Mouse (Mus musculus) C2C12 (cell line): Measurements from ENCODE around the gene Chst10. TPM values are rescaled to one million over a fixed set of nuclear protein-coding genes. Genes with fewer than 3 reads are reported as not detected.

ENCODE experiments used
- H3K27me3 ChIP-seq: one replicate; pipeline ENCODE4 v1.6.1; 2011; ENCODE audit not compliant: control insufficient read depth, insufficient read depth, insufficient read length
- H3K36me3 ChIP-seq: one replicate; pipeline ENCODE4 v1.6.1; 2011; ENCODE audit not compliant: control insufficient read depth, insufficient read depth
- H3K4me3 ChIP-seq: one replicate; pipeline ENCODE4 v1.5.1; 2011; ENCODE audit warnings: mild to moderate bottlenecking, control low read depth; ENCODE audit not compliant: poor library complexity, insufficient read depth, severe bottlenecking
- H3K79me2 ChIP-seq: one replicate; pipeline ENCODE4 v1.6.1; 2011; ENCODE audit not compliant: control insufficient read depth, insufficient read depth
- H3K79me3 ChIP-seq: one replicate; pipeline ENCODE4 v1.6.1; 2011; ENCODE audit warnings: low read depth, control low read depth
- H3ac ChIP-seq: one replicate; pipeline ENCODE3; 2011; ENCODE audit warnings: low read depth; ENCODE audit not compliant: control insufficient read depth, insufficient read length
- CEBPB ChIP-seq: IDR thresholded peaks from one replicate; pipeline ENCODE4 v1.6.1; 2011; ENCODE audit warnings: low read depth, mild to moderate bottlenecking, control low read depth, moderate library complexity
- CTCF ChIP-seq: IDR thresholded peaks from one replicate; pipeline ENCODE4 v1.5.1; 2011; ENCODE audit not compliant: control insufficient read depth, insufficient read depth, insufficient read length
- FOSL1 ChIP-seq: IDR thresholded peaks from one replicate; pipeline ENCODE4 v1.8.0; 2011; ENCODE audit warnings: mild to moderate bottlenecking, low read length; ENCODE audit not compliant: poor library complexity, insufficient read depth, severe bottlenecking
- MAX ChIP-seq: IDR thresholded peaks from one replicate; pipeline ENCODE4 v1.6.1; 2011; ENCODE audit warnings: mild to moderate bottlenecking, control low read depth
- MYOD1 ChIP-seq: IDR thresholded peaks from one replicate; pipeline ENCODE4 v1.6.1; 2011; ENCODE audit warnings: low read depth; ENCODE audit not compliant: control insufficient read depth, insufficient read length
- MYOG ChIP-seq: IDR thresholded peaks from one replicate; pipeline ENCODE4 v1.6.1; 2011; ENCODE audit not compliant: control insufficient read depth, insufficient read length; ENCODE audit errors: extremely low read depth
- USF1 ChIP-seq: IDR thresholded peaks from one replicate; pipeline ENCODE4 v1.6.1; 2011; ENCODE audit warnings: low read depth, mild to moderate bottlenecking, control low read depth, moderate library complexity
- polyA plus RNA-seq: library from polyadenylated mRNA; unstranded; fragments of >200 nt; fragmentation: generic; extraction: Trizol; gene quantifications from one replicate; pipeline ENCODE4 v1.2.1, GENCODE M21; 2012; ENCODE audit warnings: missing spikeins

Gene Chst10
- polyA plus RNA-seq, 1 experiment, result 0.06 TPM

GRCm38 (mm10) chr1:38866242-38866641, 31.7 kb downstream of the Chst10 start:
- TF ChIP-seq MYOD1 (no peak), USF1 (no peak), CEBPB (no peak), CTCF (no peak), MYOG (no peak), FOSL1 (no peak), MAX (no peak)

DNA sequence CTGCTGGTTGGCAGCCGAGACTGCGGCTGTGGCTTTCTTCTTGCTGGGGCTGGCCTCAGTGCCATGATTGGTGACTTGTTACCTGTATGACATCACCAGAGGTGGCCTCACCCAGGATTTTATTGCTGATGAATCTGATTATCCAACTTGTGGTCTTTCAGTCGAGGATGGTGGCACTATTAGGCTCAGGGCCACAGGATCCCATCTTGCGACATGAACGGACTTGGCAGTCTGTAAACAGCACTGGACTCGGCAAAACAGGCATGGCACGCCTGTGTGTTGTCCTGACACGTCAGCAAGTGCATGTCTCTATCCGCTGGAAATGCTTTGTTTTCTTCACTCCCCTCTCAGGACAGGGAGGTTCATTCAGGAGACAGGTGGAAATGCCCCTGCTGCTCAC, 33.6 kb downstream of the Chst10 start:
- H3ac ChIP-seq, result no peak overlapping the region
- TF ChIP-seq CEBPB (no peak), MYOG (no peak), FOSL1 (no peak), MYOD1 (no peak), CTCF (no peak), MAX (no peak), USF1 (no peak)
- H3K27me3 ChIP-seq, result peaks cover 11% of the 10 kb centered on the region
- no peak overlapping the region for H3K4me3 ChIP-seq
- H3K79me2 ChIP-seq, result no peaks in the 10 kb centered on the region
- H3K36me3 ChIP-seq, result no peaks in the 10 kb centered on the region
- H3K79me3 ChIP-seq, result no peaks in the 10 kb centered on the region

More at GRCm38 (mm10) chr1:38866242-38866641, 31.7 kb downstream of the Chst10 start:
- H3K27me3 ChIP-seq, result peaks cover 11% of the 10 kb centered on the region
- H3K4me3 ChIP-seq, result no peak overlapping the region
- H3K79me3 ChIP-seq, result no peaks in the 10 kb centered on the region
- no peak overlapping the region for H3ac ChIP-seq
- H3K36me3 ChIP-seq, result no peaks in the 10 kb centered on the region
- no peaks in the 10 kb centered on the region for H3K79me2 ChIP-seq

- no peak for TF ChIP-seq CTCF
- TF ChIP-seq USF1, result no peak
- TF ChIP-seq MYOD1, result no peak
- TF ChIP-seq CEBPB, result no peak
- no peak for TF ChIP-seq FOSL1
- TF ChIP-seq MAX, result no peak
- no peak for TF ChIP-seq MYOG
- H3K27me3 ChIP-seq, result peaks cover 11% of the 10 kb centered on the region
These were observed 35.7 kb downstream of the Chst10 start for GRCm38 (mm10) chr1:38862213-38862612.

GRCm38 (mm10) chr1:38860867-38861524, 37.0 kb downstream of the Chst10 start:
- Histone ChIP-seq H3K79me2 (no peaks in the 10 kb centered on the region), H3K4me3 (no peak overlapping the region), H3K36me3 (no peaks in the 10 kb centered on the region), H3K79me3 (no peaks in the 10 kb centered on the region), H3K27me3 (peaks cover 11% of the 10 kb centered on the region), H3ac (no peak overlapping the region)
- no peak for TF ChIP-seq FOSL1
- TF ChIP-seq CEBPB, result no peak

More at GRCm38 (mm10) chr1:38862213-38862612, 35.7 kb downstream of the Chst10 start:
- H3K79me2 ChIP-seq, result no peaks in the 10 kb centered on the region
- H3K36me3 ChIP-seq, result no peaks in the 10 kb centered on the region
- no peak overlapping the region for H3K4me3 ChIP-seq
- no peaks in the 10 kb centered on the region for H3K79me3 ChIP-seq
- H3ac ChIP-seq, result no peak overlapping the region

DNA sequence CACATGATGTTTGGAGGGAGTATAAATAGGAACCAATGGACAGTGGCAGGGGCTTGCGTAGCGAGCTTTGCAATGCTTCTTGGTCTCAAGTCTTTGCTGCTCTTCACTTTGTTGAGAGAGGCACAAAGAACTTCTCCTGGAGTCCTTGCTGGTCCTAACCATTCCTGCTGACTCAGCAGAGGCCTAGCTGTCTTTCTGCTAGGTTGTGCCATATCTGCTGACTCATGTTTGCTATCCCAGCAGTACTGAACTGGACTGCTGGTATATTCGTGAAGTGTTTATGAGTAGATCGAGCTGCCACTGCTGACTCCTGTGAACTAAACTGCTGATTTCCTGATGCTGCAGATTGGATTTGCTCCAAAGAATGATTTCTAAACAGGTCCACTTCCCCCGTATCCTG, 37.8 kb downstream of the Chst10 start:
- H3K27me3 ChIP-seq, result peaks cover 7% of the 10 kb centered on the region
- no peak overlapping the region for H3K4me3 ChIP-seq
- H3K79me2 ChIP-seq, result no peaks in the 10 kb centered on the region
- no peak overlapping the region for H3ac ChIP-seq
- H3K79me3 ChIP-seq, result no peaks in the 10 kb centered on the region
- H3K36me3 ChIP-seq, result no peaks in the 10 kb centered on the region
- TF ChIP-seq FOSL1 (no peak), CTCF (no peak), MYOG (no peak), MYOD1 (no peak), MAX (no peak)

GRCm38 (mm10) chr1:38856196-38856595, 41.8 kb downstream of the Chst10 start:
- TF ChIP-seq MYOD1 (no peak), FOSL1 (no peak), MAX (no peak), CEBPB (no peak), MYOG (no peak), CTCF (no peak), USF1 (no peak)
- no peaks in the 10 kb centered on the region for H3K36me3 ChIP-seq
- no peaks in the 10 kb centered on the region for H3K79me2 ChIP-seq
- no peak overlapping the region for H3K4me3 ChIP-seq
- no peaks in the 10 kb centered on the region for H3K27me3 ChIP-seq
- H3K79me3 ChIP-seq, result no peaks in the 10 kb centered on the region
- H3ac ChIP-seq, result no peak overlapping the region
